Mouse (Mus musculus) small intestine, adult 2 months (tissue): ENCODE results near the gene Ctsw.

Experiments
- CTCF ChIP-seq: fragments of 200-500 bp; IDR thresholded peaks from 2 replicates; pipeline ENCODE4 v1.5.1; 2012; ENCODE audit warnings: low read depth, mild to moderate bottlenecking, control low read depth, inconsistent platforms, low read length, moderate library complexity, mixed read lengths; ENCODE audit not compliant: insufficient replicate concordance, insufficient read length; ENCODE audit errors: extremely low read depth
- POLR2A ChIP-seq: fragments of 200-500 bp; IDR thresholded peaks from 2 replicates; pipeline ENCODE4 v1.6.1; 2012; ENCODE audit warnings: low read depth, mild to moderate bottlenecking, control low read depth, inconsistent platforms, low read length, moderate library complexity

- TF ChIP-seq POLR2A (no peak), CTCF (no peak)
These were observed 5.4 kb upstream of the Ctsw start, which contains the start of gene Efemp2 for GRCm38 (mm10) chr19:5473720-5474119.
